Mouse (Mus musculus) CD8-positive naive resting alpha-beta T cell, adult 2 months (primary cell): ENCODE data around the gene Elf3.
A peak's percentile ranks its signal among the peaks of the same experiment; 100 is the strongest.

Experiments used
- DNase-seq, 2 experiments: peaks; one replicate each; pipeline ENCODE4 v3.0.0; 2022; ENCODE audit warnings: low read depth in 2 of 2, low spot score in 2 of 2

Elf3 gene

GRCm38 (mm10) chr1:135258380-135259127 is at the start of gene Elf3:
Gene Elf3 (minus strand): TSS chr1:135258568.
- DNase-seq: no peak

DNA sequence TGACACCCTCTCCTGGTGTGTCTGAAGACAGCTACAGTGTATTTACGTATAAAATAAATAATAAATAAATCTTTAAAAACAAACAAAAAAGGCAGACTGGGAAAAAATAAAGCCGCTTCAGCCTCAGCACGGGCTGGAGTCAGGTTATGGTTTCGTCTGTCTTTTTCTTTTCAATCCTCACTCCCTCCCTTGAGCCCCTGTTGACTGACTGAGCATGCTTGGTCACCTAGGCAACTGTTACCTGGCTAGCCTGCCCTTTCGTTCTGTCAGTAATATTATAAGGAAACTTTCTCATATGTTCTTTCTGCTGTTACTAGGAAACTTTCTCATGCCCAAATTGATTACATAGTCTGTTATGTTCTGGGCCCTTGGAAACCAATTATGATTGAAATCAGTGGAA is 32.5 kb upstream of the Elf3 start:
- DNase-seq: no peak

- no peak for DNase-seq
Measured at GRCm38 (mm10) chr1:135286311-135286710, 27.9 kb upstream of the Elf3 start.

DNA sequence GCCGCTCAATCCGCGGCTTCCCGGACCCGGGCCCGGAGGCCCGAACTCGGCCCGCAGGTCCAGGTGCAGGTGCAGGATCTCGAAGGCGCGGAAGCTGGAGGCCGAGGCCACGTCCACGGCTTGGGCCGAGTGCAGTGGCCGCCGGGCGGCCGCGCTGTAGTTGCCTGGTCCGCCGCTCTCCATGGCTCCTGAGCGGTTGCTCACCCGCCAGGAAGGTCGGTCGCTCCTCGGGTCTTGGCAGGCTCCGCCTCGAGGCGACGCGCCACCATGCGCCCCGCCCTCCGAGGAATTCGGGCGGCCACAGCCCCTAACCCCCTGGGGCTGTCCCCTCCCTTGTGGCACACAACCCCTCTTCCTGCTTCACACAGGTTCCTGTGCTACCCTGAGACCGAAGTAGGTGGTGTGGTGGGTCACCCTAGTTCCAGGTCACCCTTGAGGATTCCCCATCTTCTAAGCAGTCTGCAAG is 25.5 kb upstream of the Elf3 start, which contains the start of gene Rnpep:
Gene Rnpep (minus strand): TSS at position 259 of the 466 bp plus-strand sequence.
- peak; percentile 31 to 37 for DNase-seq

DNA sequence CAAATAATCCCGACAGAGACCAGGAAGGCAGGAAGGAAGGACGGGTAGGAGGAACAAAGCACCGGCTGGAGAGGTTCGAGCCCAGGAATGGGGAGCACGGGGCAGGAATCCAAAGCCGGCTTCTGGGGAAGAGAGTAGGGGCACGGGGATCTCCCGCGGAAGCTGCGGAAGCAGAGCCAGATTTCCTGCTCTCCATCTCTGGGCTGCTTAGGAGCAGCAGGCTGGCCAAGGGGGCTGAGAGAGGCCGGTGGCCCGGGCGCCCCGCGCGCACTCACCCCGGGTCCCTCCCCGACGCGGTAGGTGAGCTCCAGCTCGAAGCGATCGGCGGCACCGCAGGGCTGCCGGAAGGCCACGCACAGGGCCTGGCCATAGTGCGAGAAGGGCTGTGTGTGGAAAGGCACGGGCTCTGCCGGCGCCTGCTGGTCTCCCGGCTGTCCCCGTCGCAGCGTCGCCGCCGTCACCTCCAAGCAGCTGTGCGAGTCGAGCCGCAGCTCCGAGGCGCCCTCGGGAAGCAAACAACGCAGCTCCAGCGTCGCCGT is 25.0 kb upstream of the Elf3 start:
- DNase-seq: peak; percentile 6 to 7

DNA sequence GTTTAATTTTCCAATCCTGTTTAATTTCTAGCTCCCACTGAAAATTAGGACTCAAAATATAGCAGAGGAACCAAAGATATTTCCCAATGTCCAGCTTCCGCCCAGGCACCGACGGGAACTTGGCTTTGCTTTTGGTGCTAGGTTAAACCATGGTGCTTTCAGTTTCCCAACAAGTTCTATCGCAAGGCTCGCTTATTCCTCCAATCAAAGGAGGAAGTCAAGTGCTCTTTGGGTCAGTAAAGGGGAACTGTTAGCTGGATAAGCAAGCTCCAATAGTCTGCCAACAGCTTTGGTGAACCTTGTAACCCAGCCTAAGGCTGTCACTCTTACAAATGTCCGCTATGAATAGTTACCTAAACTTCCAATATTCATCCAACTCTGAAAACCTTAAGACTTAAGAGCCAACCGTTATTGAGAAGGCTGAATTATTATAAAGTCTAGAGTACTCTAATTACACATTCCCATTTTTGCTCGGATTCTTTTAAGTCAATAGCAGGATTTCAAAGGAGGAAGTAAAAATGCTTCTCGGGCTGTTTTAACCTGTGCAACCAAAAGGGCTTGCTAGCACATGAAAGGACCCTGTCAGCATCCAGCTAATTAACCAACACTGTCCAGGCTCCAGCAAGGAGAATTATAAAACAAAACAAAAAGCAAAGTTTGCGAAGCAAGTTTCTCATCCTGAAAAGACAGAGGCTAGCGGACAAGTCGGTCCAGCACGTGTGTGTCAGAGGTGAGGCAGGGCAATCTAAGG is 24.3 kb upstream of the Elf3 start:
- DNase-seq: no peak

- DNase-seq: no peak
Measured at GRCm38 (mm10) chr1:135281841-135282240, 23.5 kb upstream of the Elf3 start.

DNA sequence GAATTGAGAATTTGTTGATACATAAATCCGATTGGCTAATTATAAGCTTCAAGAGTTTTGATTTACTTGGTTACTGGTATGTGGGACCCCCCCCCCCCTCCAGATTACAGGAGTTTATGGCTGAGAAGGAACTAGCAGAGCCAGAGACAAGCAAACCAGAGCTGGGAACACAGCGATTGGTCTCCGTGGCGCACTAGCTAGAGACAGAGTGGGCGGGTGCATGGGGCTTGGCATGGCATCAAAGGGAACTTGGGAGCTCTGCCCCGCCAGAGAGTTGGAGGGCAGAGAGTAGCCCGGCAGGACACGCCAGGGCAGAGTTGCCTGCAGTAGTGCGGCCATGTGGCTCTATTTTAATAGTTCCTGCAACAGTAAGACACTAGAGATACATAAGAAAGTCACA is 22.3 kb upstream of the Elf3 start:
- no peak for DNase-seq

- DNase-seq: no peak
Measured at GRCm38 (mm10) chr1:135271371-135271770, 13.0 kb upstream of the Elf3 start.

GRCm38 (mm10) chr1:135267663-135268446 is 9.5 kb upstream of the Elf3 start:
- DNase-seq: no peak

GRCm38 (mm10) chr1:135265834-135266233 is 7.5 kb upstream of the Elf3 start:
- no peak for DNase-seq

DNA sequence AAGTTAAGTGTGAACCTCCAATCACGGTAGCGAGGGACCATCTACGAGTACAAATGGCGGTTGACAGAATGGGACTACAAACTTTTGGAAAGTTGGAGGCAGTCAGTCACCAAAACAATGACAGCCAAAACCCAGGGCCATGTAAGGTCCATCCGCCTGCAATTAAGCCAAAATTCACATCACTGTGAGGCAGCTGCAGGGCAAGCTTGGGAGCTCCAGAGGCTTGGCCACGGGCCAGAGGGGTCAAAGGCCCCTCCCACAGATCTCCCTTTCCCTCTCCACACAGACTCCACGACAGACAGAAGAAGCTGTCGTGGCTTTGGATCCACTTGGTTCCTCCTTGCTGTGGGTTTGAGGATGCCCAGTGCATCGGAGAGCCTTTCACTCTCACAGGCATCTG is 4.9 kb upstream of the Elf3 start:
- DNase-seq: no peak

- no peak for DNase-seq
Measured at GRCm38 (mm10) chr1:135262329-135262728, 4.0 kb upstream of the Elf3 start.

DNA sequence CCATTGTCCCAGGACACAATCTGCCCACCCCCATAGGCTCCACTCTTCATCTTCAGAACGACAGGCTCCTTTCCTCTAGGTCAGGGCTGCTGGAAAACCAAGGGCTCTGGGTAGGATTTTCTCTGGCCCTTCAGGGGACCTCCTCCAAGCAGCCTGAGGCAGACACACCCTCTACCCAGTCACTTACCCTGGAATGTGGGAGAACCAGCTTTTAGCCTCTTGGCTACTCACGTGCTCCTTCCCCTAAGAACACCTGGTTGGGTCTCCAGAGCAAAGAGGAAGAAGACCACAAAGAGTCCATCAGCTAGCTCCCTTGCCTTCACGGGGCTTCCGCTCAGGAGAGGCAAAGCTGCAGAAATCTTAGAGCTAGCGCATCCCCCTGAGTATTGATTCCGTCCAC is 2.6 kb upstream of the Elf3 start:
- no peak for DNase-seq

GRCm38 (mm10) chr1:135259128-135259436 is 714 bp upstream of the Elf3 start:
- peak; percentile 43 to 51 for DNase-seq

DNA sequence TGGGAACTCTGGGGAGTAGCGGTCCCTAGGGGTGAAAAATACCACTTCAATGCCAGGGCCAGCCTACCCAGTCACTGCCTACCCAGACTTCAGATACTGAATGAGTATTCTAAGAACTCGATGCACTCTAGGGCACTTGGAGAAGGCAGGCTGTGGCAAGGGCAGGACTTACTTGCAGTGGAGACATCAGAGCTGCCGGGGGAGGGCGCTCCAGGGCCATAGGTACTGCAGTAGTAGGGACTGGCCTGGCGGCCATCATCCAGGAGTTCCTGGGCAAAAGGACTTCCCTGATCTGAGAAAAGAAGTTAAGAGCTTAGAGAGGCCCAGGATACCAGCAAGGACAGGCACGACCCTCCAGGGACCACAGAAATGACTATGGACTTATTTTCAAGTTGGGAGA is 2.1 kb downstream of the Elf3 start:
- no peak for DNase-seq

GRCm38 (mm10) chr1:135252854-135253253 is 5.5 kb downstream of the Elf3 start:
- no peak for DNase-seq

- DNase-seq: no peak
Measured at GRCm38 (mm10) chr1:135251405-135251804, 7.0 kb downstream of the Elf3 start.

DNA sequence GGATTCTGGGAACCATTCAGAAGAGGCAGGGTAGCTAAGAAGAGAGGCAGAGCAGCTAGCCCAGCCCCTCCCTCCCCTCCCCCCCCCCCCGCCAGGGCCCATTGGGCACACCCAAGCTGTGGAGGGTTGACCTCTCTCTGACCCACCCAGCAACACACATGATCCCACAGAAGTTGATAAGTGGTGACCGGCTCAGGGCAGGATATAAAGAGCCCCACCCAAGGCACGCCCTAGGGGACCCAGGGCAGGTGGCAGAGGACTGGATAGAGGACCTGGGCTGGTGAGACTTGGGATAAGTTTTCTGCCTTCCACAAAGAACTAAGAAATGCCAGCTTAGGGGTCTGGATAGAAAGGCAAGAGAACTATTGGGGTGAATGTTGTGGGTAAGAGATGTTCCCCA is 7.7 kb downstream of the Elf3 start:
- DNase-seq: no peak

DNA sequence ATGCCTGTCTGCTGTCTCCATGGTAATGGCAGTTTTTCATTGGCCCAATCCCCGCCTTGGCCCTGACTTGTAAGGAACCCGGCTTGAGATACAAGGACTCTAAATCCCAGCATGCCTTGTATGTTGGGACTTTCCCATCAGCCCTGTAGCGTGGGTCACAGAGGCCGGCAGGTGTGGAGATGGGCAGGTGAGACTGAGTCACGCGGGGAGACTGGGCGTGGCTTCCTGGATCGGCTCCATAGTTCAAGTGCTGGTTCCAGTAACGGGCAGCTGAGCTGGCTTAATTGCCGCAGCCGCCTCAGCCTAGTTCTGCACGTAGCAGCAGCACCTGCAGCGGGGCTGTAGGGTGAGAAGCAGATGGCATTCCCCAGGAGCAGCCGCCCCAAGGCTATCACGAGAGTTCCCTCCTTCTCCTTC is 9.9 kb downstream of the Elf3 start:
- no peak for DNase-seq

GRCm38 (mm10) chr1:135244014-135244413 is 14.4 kb downstream of the Elf3 start:
- no peak for DNase-seq
